Mouse (Mus musculus) midbrain, embryonic 13.5 days (tissue): ENCODE measurements around the gene Ghdc. TPM values are rescaled to one million over a fixed set of nuclear protein-coding genes. Genes with fewer than 3 reads are reported as not detected.

ENCODE experiments used
- ATAC-seq: fragments of 200-750 bp; cut with Nextera tagmentation; 2 replicates; pipeline ENCODE4 v1.8.0; 2017; ENCODE audit warnings: mild to moderate bottlenecking, moderate TSS enrichment, moderate library complexity
- H3K27ac ChIP-seq: fragments of 300-500 bp; sonication (generic); 2 replicates; pipeline ENCODE4 v1.5.1; 2015; ENCODE audit warnings: inconsistent platforms, mild to moderate bottlenecking, moderate library complexity
- H3K27me3 ChIP-seq: fragments of 300-500 bp; sonication (generic); 2 replicates; pipeline ENCODE4 v1.6.1; 2015; ENCODE audit warnings: mild to moderate bottlenecking, inconsistent platforms
- H3K36me3 ChIP-seq: fragments of 300-500 bp; sonication (generic); 2 replicates; pipeline ENCODE4 v1.6.1; 2015; ENCODE audit warnings: mild to moderate bottlenecking, inconsistent platforms
- H3K4me1 ChIP-seq: fragments of 300-500 bp; sonication (generic); replicated peaks from 2 replicates; pipeline ENCODE4 v1.6.1; 2015; ENCODE audit warnings: inconsistent platforms
- H3K4me2 ChIP-seq: fragments of 300-500 bp; sonication (generic); replicated peaks from 2 replicates; pipeline ENCODE4 v1.6.1; 2015; ENCODE audit warnings: moderate library complexity, mild to moderate bottlenecking, inconsistent platforms
- H3K4me3 ChIP-seq: fragments of 300-500 bp; sonication (generic); replicated peaks from 2 replicates; pipeline ENCODE4 v1.5.1; 2015; ENCODE audit warnings: mild to moderate bottlenecking, inconsistent platforms
- H3K9ac ChIP-seq: fragments of 300-500 bp; sonication (generic); replicated peaks from 2 replicates; pipeline ENCODE4 v1.6.1; 2015; ENCODE audit warnings: mild to moderate bottlenecking, inconsistent platforms
- H3K9me3 ChIP-seq: fragments of 300-500 bp; sonication (generic); 2 replicates; pipeline ENCODE4 v1.6.1; 2016; ENCODE audit warnings: mild to moderate bottlenecking, inconsistent platforms
- WGBS: fragments of 180-500 bp; shearing (Covaris S2); methylation state at CpG from one replicate; pipeline ENCODE4 v1.1.7; 2015; 5-methylcytosine and 5-hydroxymethylcytosine counted together
- polyA plus RNA-seq: library from polyadenylated mRNA; unstranded; fragments of >200 nt; fragmentation: Nextera tagmentation; extraction: Ambion mirVana; gene quantifications from 2 replicates; pipeline ENCODE4 v1.2.1, GENCODE M21; 2015

Ghdc gene
- polyA plus RNA-seq, 1 experiment from 2014 or later, result 4.0 TPM

DNA sequence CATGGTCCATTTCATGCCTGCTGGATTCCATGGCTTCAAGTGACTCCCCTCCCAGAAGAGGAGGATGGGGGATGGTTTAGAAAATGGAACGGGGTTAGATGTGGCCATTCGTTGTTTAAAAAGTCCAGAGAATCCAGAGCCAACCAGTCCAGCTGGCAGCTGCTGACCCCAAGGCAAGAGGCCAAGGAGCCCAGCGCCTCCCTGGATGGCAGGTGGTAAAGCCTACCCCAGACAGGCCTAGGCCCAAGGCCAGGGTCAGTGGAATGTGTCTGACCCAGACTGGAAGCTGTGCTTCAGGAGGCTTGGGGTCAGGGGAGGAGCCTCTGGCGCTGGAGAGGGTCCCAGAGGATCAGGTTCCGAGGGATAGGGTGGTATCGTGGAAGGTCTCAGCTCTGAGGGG lies 29.4 kb downstream of the Ghdc start:
- ATAC-seq, result no peak
- Histone ChIP-seq H3K9me3 (no peaks in the 10 kb centered on the region), H3K4me3 (no peak overlapping the region), H3K4me1 (peaks cover 18% of the 10 kb centered on the region), H3K27me3 (0 out of 2 replicates have a peak, but pooled peaks cover 4% of the 10 kb centered on the region), H3K4me2 (no peak overlapping the region), H3K9ac (no peak overlapping the region), H3K27ac (no peak overlapping the region), H3K36me3 (peaks cover 32% of the 10 kb centered on the region)
- 77% methylated on average over 6 of the region's 6 CpGs for WGBS

DNA sequence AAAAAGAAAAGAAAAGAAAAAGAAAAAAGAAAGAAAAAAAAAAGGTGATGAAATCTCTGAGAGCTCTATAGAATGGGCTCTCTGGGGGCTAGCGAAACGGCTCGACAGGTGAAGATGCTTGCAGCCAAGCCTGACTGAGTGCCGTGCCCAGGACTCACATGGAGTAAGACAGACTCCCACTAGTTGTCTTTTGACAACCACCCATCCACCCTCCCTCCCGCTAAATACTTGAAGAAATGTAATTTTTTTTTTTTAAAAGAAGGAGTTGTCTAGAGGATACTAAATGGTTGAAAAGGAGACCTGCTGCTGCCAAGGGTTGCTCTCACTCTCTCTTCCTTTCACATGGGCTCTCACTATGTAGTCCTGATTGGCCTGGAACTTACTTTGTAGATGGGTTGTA lies 32.0 kb downstream of the Ghdc start:
- Histone ChIP-seq H3K36me3 (peaks cover 16% of the 10 kb centered on the region), H3K27me3 (0 out of 2 replicates have a peak, but pooled peaks cover 4% of the 10 kb centered on the region), H3K4me1 (peaks cover 27% of the 10 kb centered on the region), H3K4me2 (peak overlapping the region; percentile 59), H3K9me3 (no peaks in the 10 kb centered on the region), H3K4me3 (peak overlapping the region; percentile 84), H3K9ac (peak overlapping the region; percentile 68), H3K27ac (peak overlapping the region; percentile 84; the same call in 1 of the 2 replicates)
- 0 out of 2 replicates have a peak, but pooled peaks have one; percentile 13 for ATAC-seq
- WGBS, result 16% methylated on average over 5 of the region's 5 CpGs

DNA sequence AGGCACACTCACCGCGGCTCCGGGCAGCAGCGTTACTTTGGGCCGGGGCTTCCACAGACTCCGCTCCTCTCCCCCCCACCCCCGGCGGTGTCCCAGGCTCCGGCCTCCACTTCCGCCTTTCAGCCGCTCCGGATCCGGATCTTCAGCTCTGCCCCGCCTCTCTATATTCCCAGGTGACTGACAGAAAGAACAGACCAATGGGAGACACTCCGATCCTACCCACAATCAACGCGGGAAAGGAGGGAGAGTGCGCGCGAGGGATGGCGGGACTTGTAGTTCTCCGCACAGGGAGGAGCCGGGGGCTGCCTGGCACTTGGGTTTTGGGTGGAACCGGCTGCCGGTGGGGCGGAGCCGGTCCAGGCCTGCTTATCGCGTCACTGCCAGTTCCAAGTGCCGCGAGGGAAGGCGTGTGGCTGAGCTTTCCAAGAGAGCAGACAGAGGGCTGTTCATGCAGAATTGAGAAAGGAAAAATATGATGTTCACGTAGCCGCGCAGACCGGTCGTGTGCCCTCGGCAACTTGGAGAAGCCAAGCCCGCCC lies 32.6 kb downstream of the Ghdc start, which contains the start of gene Rab5c:
Rab5c (minus strand) TSS at position 150 of the 539 bp plus-strand sequence.
- Histone ChIP-seq H3K9ac (peak within 1 kb of the TSS; percentile 92), H3K4me2 (peak within 1 kb of the TSS; percentile 87), H3K36me3 (peaks cover 15% of the 10 kb centered on the region), H3K4me3 (peak within 1 kb of the TSS; percentile 84), H3K9me3 (no peaks in the 10 kb centered on the region), H3K4me1 (peaks cover 27% of the 10 kb centered on the region), H3K27ac (peak within 1 kb of the TSS; percentile 84), H3K27me3 (0 out of 2 replicates have a peak, but pooled peaks cover 4% of the 10 kb centered on the region)
- under 1% methylated on average over 39 of the region's 39 CpGs for WGBS
- ATAC-seq, result peak; percentile 100

DNA sequence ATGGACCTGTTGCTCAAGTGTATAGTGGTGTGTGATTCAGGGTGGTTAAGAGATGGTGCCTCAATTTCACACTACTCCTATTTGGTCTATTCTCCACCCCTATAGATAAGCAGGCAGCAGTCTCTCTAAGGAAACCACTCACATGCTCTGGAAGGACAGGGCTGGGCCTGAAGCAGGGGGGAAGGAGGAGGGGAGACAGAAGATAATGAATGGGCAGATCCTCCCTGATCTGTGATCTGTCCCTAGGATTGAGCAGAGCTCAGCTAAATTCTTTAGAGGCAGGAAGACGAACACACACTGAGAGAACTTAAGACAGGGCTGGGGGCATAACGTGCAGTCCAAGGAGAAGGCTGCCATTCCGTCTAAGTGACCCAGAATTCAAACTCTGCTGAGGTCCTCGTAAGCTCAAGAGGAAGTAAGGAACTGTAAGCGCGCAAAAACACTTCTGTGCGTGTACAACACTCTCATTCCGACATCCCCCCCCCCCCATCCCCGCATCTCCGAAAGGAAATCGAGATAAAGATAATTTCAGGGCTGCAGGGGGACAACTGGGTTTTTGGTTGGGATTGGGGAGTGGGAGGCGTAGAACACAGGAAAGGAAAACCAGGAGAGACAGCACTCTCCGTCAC lies 33.5 kb downstream of the Ghdc start:
- Histone ChIP-seq H3K9ac (peak overlapping the region; percentile 92), H3K36me3 (peaks cover 21% of the 10 kb centered on the region), H3K9me3 (no peaks in the 10 kb centered on the region), H3K27me3 (0 out of 2 replicates have a peak, but pooled peaks cover 4% of the 10 kb centered on the region), H3K4me3 (peak overlapping the region; percentile 84), H3K4me1 (peaks cover 27% of the 10 kb centered on the region), H3K27ac (no peak overlapping the region), H3K4me2 (peak overlapping the region; percentile 87)
- ATAC-seq, result no peak
- 3% methylated on average over 13 of the region's 13 CpGs for WGBS

DNA sequence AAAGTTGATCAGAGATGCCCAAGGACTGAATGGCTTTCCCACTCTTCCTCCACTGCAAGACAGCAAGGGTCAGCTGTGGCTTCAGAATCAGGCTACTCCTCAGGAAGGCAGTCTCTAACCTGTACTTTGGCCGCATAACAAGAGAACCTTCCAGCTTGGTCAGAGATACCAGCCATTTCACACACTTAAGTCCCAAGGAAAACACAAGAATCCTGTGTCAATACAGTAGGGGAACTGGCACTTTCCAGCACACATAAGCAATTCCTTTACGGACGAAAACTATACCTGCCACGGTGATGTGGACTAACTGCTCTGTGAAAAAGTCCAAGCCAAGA lies 34.0 kb downstream of the Ghdc start:
- peak overlapping the region; percentile 92 for H3K9ac ChIP-seq
- H3K4me2 ChIP-seq, result peak overlapping the region; percentile 87
- H3K36me3 ChIP-seq, result peaks cover 19% of the 10 kb centered on the region
- 88% methylated on average over 4 of the region's 4 CpGs for WGBS
- peaks cover 27% of the 10 kb centered on the region for H3K4me1 ChIP-seq
- peak overlapping the region; percentile 84 for H3K4me3 ChIP-seq
- H3K9me3 ChIP-seq, result no peaks in the 10 kb centered on the region
- ATAC-seq, result no peak
- H3K27me3 ChIP-seq, result 0 out of 2 replicates have a peak, but pooled peaks cover 4% of the 10 kb centered on the region
- no peak overlapping the region for H3K27ac ChIP-seq

DNA sequence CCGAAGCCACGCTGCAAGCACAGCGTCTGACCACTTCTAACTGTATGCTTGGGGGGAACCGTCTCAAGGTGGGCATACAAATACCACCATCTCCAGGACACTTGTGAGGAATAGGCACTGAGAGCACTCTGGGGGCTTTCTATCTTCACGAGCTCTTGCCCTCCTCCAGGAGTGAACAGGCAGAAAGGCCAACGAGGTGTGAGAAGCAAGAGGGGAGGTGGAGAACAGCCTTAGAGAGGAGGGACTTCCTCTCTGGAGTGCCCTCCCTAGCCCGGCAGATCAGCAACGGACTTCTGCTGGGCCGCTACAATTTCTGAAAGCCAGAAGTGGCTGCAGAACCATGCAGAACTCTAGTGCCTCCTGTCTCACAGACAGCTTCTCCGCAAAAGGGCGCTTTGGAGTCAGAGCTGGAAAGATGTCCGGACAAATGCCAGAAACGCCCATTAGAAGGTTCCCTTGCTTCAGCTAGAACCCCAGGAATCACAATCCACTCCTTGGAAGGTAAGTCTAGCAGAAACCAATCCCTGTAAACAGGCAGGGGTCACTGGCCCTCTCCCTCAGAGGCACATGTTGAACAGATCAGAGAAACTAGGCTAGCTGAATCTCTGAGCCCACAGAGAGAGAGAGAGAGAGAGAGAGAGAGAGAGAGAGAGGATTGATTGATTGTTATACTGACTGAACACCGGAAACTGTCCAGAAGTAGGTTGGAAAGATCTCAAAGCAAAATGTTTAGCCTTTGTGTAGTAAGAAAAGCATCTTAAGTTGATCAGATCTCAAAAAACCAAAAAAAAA lies 34.6 kb downstream of the Ghdc start:
- Histone ChIP-seq H3K4me3 (no peak overlapping the region), H3K9ac (peak overlapping the region; percentile 23; the same call in 1 of the 2 replicates), H3K9me3 (no peaks in the 10 kb centered on the region), H3K27me3 (0 out of 2 replicates have a peak, but pooled peaks cover 3% of the 10 kb centered on the region), H3K27ac (no peak overlapping the region), H3K4me1 (peaks cover 27% of the 10 kb centered on the region), H3K36me3 (peaks cover 14% of the 10 kb centered on the region), H3K4me2 (peak overlapping the region; percentile 87; the same call in 1 of the 2 replicates)
- no peak for ATAC-seq
- 86% methylated on average over 14 of the region's 14 CpGs for WGBS

DNA sequence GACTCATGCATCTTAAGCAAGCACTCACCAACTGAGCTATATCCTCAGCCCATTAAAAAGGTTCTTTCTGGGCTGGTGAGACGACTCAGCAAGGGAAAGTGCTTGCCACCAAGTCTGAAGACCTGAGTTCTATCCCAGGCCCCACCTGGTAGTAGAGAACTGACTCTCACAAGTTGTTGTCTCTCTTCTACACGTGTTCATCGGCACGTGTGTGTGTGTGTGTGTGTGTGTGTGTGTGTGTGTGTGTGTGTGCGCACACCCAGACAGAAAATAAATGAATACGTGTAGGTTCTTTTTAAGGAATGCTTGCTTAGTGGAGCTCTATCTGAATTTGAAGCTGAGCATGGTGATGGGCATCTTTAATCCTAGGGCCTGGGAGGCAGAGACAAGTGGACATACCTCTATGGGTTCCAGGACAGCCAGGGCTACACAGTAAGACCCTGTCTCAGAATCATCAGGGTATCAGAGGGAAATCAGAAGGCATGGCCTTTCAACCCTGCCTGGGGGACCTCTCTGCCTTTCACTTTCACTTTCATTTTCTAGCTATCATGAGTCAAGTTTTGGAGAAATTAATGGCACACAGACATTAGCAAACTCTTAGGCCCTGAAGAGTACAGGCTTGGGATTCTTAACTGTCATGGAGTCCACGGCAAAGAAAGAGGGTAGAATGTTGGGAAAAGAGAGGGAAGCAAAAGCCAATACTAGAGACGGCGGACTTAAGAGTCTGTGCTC lies 35.5 kb downstream of the Ghdc start:
- Histone ChIP-seq H3K4me3 (no peak overlapping the region), H3K4me1 (peaks cover 27% of the 10 kb centered on the region), H3K9ac (no peak overlapping the region; the same call in 1 of the 2 replicates), H3K27me3 (no peaks in the 10 kb centered on the region), H3K27ac (no peak overlapping the region), H3K4me2 (no peak overlapping the region), H3K36me3 (peaks cover 12% of the 10 kb centered on the region), H3K9me3 (no peaks in the 10 kb centered on the region)
- 95% methylated on average over 9 of the region's 9 CpGs for WGBS
- ATAC-seq, result no peak

DNA sequence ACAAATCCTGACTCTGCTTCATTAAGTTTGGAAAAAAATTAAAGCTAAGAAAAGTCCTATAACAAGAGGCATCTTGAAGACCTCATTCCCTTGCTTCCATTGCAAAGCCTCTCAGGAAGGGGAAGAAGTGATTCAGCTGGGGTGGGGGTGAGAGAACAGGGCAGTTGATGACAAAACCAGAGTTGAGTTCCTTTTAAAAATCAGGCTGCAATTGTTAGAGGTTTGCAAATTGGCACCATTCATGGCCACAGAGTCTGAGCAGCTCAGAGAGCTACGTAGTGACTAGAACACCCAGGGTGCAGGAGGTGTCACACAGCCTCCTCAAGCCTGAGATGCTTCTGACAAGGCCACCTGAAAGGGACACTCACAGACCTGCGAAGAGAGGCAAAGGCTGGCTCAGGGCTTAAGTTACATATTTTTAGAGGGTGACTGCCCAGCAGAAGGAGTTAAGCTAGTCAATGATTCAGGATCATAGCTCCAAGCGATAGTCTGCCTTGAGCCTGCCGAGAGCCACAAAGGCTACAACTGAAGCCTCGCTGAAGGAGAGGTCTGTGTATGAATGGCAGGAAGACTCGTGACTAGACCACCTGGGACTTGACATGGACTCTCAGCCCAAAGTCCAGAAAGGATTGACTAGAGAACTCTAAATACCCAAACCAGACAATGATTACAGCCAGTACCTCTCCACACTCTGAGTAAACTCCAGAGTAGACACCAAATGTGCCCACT lies 40.1 kb downstream of the Ghdc start:
- no peaks in the 10 kb centered on the region for H3K27me3 ChIP-seq
- no peak overlapping the region for H3K9ac ChIP-seq
- no peak for ATAC-seq
- H3K4me1 ChIP-seq, result peaks cover 1% of the 10 kb centered on the region
- no peak overlapping the region for H3K27ac ChIP-seq
- H3K36me3 ChIP-seq, result peaks cover 28% of the 10 kb centered on the region
- H3K9me3 ChIP-seq, result no peaks in the 10 kb centered on the region
- H3K4me2 ChIP-seq, result no peak overlapping the region
- 87% methylated on average over 6 of the region's 6 CpGs for whole genome bisulfite sequencing
- no peak overlapping the region for H3K4me3 ChIP-seq

DNA sequence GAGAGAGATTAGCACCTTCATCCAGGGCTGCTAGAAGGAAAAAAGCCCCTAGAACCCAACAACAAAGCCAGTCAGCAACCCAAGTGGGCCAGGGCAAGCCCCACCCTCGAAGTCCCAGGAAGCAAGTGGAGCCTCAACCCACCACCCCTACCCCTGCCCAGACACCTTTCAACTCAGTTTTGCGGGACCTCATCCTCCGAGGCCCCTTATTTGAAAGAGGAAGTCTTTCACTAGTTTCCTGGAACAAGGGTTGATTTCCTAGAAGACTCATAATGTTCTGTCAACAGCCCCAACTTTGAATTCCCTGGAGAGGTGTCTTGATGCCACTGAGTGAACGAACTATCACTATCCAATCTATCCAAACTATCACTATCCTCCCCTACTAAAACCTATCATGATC lies 40.8 kb downstream of the Ghdc start:
- Histone ChIP-seq H3K9ac (no peak overlapping the region), H3K4me1 (no peaks in the 10 kb centered on the region), H3K9me3 (no peaks in the 10 kb centered on the region), H3K4me2 (no peak overlapping the region), H3K36me3 (peaks cover 29% of the 10 kb centered on the region), H3K27ac (no peak overlapping the region), H3K27me3 (no peaks in the 10 kb centered on the region), H3K4me3 (no peak overlapping the region)
- 89% methylated on average over 4 of the region's 4 CpGs for WGBS
- ATAC-seq, result no peak

DNA sequence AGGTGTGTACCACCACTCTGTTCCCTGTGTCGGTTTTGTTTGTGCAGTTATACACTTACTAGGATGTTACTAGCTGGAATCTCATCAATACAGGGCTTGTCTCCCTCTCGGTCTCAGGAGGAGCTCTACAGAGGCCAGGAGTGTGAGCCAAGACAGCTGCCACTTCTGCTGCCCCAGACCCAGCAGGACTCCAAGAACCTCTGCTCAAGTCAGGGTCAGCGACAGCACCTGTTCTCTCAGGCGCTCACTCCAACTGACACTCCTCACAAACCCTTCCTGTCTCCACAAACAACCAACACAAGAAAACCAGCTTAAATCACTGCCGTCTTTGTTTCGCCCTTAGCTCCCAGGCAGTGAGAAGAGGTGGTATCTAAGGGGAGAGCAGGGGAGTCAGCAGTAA lies 42.2 kb downstream of the Ghdc start:
- ATAC-seq, result no peak
- H3K27me3 ChIP-seq, result no peaks in the 10 kb centered on the region
- no peak overlapping the region for H3K9ac ChIP-seq
- H3K9me3 ChIP-seq, result no peaks in the 10 kb centered on the region
- H3K27ac ChIP-seq, result no peak overlapping the region
- H3K4me2 ChIP-seq, result no peak overlapping the region
- H3K36me3 ChIP-seq, result peaks cover 31% of the 10 kb centered on the region
- WGBS, result 90% methylated on average over 6 of the region's 6 CpGs
- no peak overlapping the region for H3K4me3 ChIP-seq
- H3K4me1 ChIP-seq, result no peaks in the 10 kb centered on the region

DNA sequence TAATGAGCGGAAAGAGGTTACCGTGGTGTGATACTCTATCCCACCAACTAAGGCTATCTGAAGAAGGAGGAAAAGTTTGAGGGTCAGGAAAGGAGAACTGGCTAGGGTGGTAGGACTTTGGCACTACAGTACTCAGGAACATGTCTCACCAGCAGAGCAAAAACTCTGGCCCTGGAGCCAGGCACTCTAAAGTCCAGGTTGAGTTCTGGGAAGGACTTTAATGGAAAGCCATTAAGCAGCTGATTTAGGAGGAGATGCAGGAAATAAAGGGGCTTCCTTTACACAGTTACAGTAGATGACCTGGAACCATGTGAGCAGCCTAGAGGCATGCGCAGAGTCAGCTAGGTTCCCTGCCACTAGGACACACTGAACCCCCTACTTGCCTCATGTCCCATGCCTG lies 43.6 kb downstream of the Ghdc start:
- Histone ChIP-seq H3K4me3 (no peak overlapping the region), H3K36me3 (peaks cover 19% of the 10 kb centered on the region), H3K4me1 (peaks cover 7% of the 10 kb centered on the region), H3K9ac (no peak overlapping the region), H3K27ac (no peak overlapping the region), H3K27me3 (no peaks in the 10 kb centered on the region), H3K9me3 (no peaks in the 10 kb centered on the region), H3K4me2 (no peak overlapping the region)
- over 99% methylated on average over 3 of the region's 3 CpGs for WGBS
- ATAC-seq, result no peak
